Mouse (Mus musculus): ENCODE results near the gene Nat8f6. TPM values are rescaled to one million over a fixed set of nuclear protein-coding genes. Genes with fewer than 3 reads are reported as not detected.
"Not testable (repeated sequence)": the region's sequence is repeated elsewhere in the genome, so short reads cannot be mapped to it uniquely, and the experiment has no call there.

Gene Nat8f6
- polyA plus RNA-seq (2012; ENCODE audit: insufficient read depth, insufficient read length, missing spikeins), result not detected in 2 replicates

DNA sequence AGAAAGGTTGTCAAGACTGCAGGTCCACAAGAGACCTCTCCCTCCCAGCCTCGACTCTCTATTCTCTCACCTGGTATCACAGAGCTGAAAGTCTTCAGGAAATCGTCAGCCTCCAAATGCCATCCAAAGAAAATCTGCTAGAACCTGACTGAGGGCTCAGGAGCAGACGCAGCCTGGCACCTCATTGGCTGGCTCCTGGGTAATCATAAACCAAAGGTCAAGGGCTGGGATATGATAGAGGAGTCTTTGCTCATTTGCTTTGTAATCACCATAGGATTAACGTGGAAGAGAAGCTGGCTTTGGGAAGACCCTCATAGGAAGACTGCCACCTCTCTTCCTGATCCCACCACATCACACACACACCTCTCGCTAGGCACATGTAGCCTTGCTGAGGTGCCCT, at the start of gene Nat8f6, which contains the start of gene Nat8f5:
Nat8f6 (minus strand) TSS at position 118 of the 400 bp plus-strand sequence.
Nat8f5 (minus strand) TSS at position 136 of the 400 bp plus-strand sequence.
- Histone ChIP-seq H3K27ac (ENCODE audit: insufficient read depth, low read depth, low read length) (no peak within 1 kb of the TSS), H3K4me3 (ENCODE audit: insufficient read depth, low read length) (no peak within 1 kb of the TSS), H3K4me1 (ENCODE audit: control insufficient read depth, insufficient read depth, low read length) (no peaks in the 10 kb centered on the region)
- no peak for TF ChIP-seq POLR2A (IDR thresholded peaks at IDR 0.05; ENCODE audit: borderline replicate concordance, low read depth, low read length)
- TF ChIP-seq CTCF (IDR thresholded peaks at IDR 0.05; ENCODE audit: low read depth, low read length), result no peak

- not testable (repeated sequence) for H3K27ac ChIP-seq (ENCODE audit: insufficient read depth, low read depth, low read length); H3K4me3 ChIP-seq (ENCODE audit: insufficient read depth, low read length); H3K4me1 ChIP-seq (ENCODE audit: control insufficient read depth, insufficient read depth, low read length)
These were observed 48.3 kb upstream of the Nat8f6 start, which contains the start of gene Nat8f2 for GRCm38 (mm10) chr6:85869006-85869405. Gene Nat8f2, minus strand, starts transcription at chr6:85869158.

- no peak for TF ChIP-seq CTCF (IDR thresholded peaks at IDR 0.05; ENCODE audit: low read depth, low read length)
- TF ChIP-seq POLR2A (IDR thresholded peaks at IDR 0.05; ENCODE audit: borderline replicate concordance, low read depth, low read length), result no peak
- Histone ChIP-seq H3K4me1 (ENCODE audit: control insufficient read depth, insufficient read depth, low read length) (no peaks in the 10 kb centered on the region), H3K27ac (ENCODE audit: insufficient read depth, low read depth, low read length) (no peak overlapping the region)
These were observed 47.3 kb upstream of the Nat8f6 start for GRCm38 (mm10) chr6:85867726-85868690.

DNA sequence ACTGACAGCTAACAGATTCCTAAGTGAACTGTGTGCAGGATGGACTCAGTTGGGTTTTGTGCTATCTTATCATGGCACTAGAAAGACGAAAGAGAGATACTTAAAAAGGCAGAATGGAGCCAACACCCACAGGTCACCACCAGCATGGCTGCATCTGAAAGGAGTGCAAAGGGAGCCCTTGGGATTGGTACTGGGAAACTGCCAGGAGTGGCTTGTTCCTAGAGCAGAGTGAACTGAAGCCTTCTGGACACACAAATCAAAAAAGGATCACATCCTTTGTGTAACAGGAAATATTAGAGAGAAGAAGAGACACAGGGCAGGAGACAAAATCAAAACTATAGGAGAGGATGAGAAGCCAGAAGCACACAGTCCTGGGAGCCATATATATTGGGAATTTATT, 46.2 kb upstream of the Nat8f6 start:
- not testable (repeated sequence) for H3K4me3 ChIP-seq (ENCODE audit: insufficient read depth, low read length); H3K27ac ChIP-seq (ENCODE audit: insufficient read depth, low read depth, low read length); H3K4me1 ChIP-seq (ENCODE audit: control insufficient read depth, insufficient read depth, low read length)

More at GRCm38 (mm10) chr6:85867726-85868690, 47.3 kb upstream of the Nat8f6 start:
- H3K4me3 ChIP-seq (ENCODE audit: insufficient read depth, low read length), result no peak overlapping the region

DNA sequence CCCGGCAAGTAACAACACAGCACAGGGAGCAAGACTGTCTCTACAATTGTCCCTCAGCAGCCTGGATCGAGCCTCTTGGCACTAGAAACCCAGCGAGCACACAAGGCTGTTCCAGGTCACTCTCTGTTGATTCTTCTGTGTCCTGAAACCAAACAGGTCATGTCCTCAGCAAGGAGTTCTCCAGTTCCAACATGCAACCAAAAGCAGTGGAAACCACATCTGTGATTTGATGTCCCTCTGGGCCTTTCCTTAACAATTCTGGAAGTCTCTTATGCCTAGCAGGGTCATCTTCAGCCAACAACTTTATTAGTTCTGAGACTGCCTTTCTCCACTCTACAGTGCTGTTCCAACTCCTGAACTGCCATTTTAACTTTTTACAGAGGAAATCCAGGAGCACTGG, 45.4 kb upstream of the Nat8f6 start:
- not testable (repeated sequence) for H3K4me3 ChIP-seq (ENCODE audit: insufficient read depth, low read length); H3K27ac ChIP-seq (ENCODE audit: insufficient read depth, low read depth, low read length); H3K4me1 ChIP-seq (ENCODE audit: control insufficient read depth, insufficient read depth, low read length)

- H3K4me1 ChIP-seq (ENCODE audit: control insufficient read depth, insufficient read depth, low read length); H3K27ac ChIP-seq (ENCODE audit: insufficient read depth, low read depth, low read length); H3K4me3 ChIP-seq (ENCODE audit: insufficient read depth, low read length): not testable (repeated sequence)
These were observed 44.3 kb upstream of the Nat8f6 start for GRCm38 (mm10) chr6:85864900-85865639.

DNA sequence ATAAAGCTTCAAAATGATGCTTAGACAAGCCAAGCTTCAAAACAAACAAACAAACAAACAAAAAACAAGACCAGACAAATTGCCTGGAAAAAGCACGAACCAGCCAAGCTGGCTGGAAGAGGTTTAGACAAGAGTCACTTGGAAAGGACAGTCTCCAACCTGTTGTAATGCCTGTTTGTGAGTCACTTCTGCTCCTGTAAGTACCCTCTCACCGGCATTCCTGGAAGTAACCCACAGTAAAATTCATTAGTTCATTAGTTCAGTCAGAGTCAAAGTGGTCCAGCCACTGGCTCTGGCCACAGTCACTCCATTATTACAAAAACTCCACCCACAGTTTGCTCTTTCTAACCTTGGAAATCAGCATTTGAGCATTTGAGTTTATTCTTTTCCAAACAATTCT, 43.1 kb upstream of the Nat8f6 start:
- no peak overlapping the region for H3K27ac ChIP-seq (ENCODE audit: insufficient read depth, low read depth, low read length)
- H3K4me3 ChIP-seq (ENCODE audit: insufficient read depth, low read length), result no peak overlapping the region
- H3K4me1 ChIP-seq (ENCODE audit: control insufficient read depth, insufficient read depth, low read length), result peaks cover 7% of the 10 kb centered on the region
- no peak for TF ChIP-seq POLR2A (IDR thresholded peaks at IDR 0.05; ENCODE audit: borderline replicate concordance, low read depth, low read length)
- no peak for TF ChIP-seq CTCF (IDR thresholded peaks at IDR 0.05; ENCODE audit: low read depth, low read length)

GRCm38 (mm10) chr6:85863136-85863535, 42.4 kb upstream of the Nat8f6 start:
- H3K27ac ChIP-seq (ENCODE audit: insufficient read depth, low read depth, low read length), result no peak overlapping the region
- H3K4me1 ChIP-seq (ENCODE audit: control insufficient read depth, insufficient read depth, low read length), result peaks cover 7% of the 10 kb centered on the region
- no peak for TF ChIP-seq POLR2A (IDR thresholded peaks at IDR 0.05; ENCODE audit: borderline replicate concordance, low read depth, low read length)
- TF ChIP-seq CTCF (IDR thresholded peaks at IDR 0.05; ENCODE audit: low read depth, low read length), result no peak
- no peak overlapping the region for H3K4me3 ChIP-seq (ENCODE audit: insufficient read depth, low read length)

- no peak for TF ChIP-seq POLR2A (IDR thresholded peaks at IDR 0.05; ENCODE audit: borderline replicate concordance, low read depth, low read length)
- TF ChIP-seq CTCF (IDR thresholded peaks at IDR 0.05; ENCODE audit: low read depth, low read length), result no peak
- H3K4me3 ChIP-seq (ENCODE audit: insufficient read depth, low read length), result no peak overlapping the region
- H3K27ac ChIP-seq (ENCODE audit: insufficient read depth, low read depth, low read length), result no peak overlapping the region
- H3K4me1 ChIP-seq (ENCODE audit: control insufficient read depth, insufficient read depth, low read length), result peaks cover 7% of the 10 kb centered on the region
These were observed 41.8 kb upstream of the Nat8f6 start for GRCm38 (mm10) chr6:85862565-85862964.

DNA sequence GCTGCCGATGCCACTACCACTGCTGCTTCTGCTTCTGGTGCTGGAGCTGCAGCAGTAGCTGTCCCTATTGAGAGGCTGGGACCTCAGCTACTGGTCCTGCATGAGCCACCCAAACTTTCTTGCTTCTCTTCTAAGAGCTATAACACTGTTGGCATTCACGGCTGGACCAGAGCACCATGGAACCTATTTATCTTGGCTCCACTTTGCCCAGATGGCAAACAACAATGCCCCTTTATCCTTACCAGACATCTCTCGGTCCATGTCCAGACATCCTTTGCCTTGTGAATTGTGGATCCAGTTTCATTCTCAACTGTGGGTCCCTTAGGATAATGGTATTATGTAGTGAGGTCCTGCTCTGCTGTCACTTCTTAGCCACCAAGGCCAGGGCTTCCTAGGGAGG, 40.5 kb upstream of the Nat8f6 start:
- TF ChIP-seq CTCF (IDR thresholded peaks at IDR 0.05; ENCODE audit: low read depth, low read length), result no peak
- no peak for TF ChIP-seq POLR2A (IDR thresholded peaks at IDR 0.05; ENCODE audit: borderline replicate concordance, low read depth, low read length)
- H3K4me3 ChIP-seq (ENCODE audit: insufficient read depth, low read length), result no peak overlapping the region
- H3K27ac ChIP-seq (ENCODE audit: insufficient read depth, low read depth, low read length), result no peak overlapping the region
- H3K4me1 ChIP-seq (ENCODE audit: control insufficient read depth, insufficient read depth, low read length), result peaks cover 7% of the 10 kb centered on the region

All from bone marrow macrophage, adult 2 months (primary cell).